Mouse (Mus musculus): Measurements from ENCODE around the gene Taf8.

The Taf8 gene

DNA sequence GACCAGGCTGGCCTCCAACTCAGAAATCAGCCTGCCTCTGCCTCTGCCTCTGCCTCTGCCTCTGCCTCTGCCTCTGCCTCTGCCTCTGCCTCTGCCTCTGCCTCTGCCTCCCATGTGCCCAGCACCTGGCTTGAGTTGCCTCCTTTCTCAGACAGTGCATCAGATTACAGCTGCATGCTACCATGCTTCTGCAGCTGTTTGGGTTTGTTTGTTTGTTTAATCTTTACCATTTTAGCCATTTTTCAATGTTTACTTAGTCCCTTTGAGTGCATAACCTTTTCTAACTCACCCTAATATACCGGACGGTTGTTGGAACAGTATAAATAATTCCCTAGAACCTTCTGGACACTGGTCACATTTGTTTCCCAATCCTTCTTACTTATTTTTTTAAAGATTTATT lies 43.2 kb downstream of the Taf8 start:
- in situ Hi-C loops (cut with MboI), result no loop called here

DNA sequence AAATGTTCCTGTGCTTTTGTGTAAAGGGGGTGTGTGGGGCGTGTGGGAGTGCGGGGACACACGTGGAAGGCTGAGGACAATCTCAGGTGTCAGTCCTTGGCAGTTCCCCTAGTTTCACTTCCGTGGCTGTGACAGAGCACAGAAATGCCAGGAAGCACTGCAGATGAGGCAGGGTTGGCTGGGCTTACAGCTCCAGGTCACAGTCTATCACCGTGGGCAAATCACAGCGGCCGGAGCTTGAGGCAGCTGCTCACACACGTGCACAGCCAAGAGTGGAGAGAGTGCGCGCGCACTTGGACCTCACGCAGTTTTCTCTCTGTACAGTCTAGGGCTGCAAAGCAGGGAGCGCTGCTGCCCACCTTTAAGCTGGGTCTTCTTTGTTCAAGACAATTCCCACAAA lies 43.8 kb downstream of the Taf8 start:
- in situ Hi-C loops (cut with MboI), result no loop called here

DNA sequence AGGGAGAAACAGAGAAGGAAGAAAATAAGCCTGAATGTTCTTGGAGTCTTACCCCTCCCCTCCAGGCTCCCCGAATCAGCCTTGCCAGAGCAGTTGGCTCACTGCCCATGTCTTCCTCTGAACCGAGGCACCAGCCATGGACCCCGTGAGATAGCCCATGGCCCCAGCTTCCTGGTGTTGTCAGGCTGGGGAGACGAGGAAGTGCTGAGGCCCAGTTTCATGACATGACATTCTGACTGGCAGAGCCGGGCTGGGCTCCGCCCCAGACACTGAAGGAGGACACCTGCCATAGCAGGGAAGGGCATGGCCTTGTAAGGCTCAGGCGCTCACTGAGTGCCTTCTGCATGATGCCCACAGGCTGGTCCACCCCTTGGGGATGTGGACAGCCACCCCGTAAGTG lies 47.4 kb downstream of the Taf8 start:
- in situ Hi-C loops (cut with MboI), result no loop called here

DNA sequence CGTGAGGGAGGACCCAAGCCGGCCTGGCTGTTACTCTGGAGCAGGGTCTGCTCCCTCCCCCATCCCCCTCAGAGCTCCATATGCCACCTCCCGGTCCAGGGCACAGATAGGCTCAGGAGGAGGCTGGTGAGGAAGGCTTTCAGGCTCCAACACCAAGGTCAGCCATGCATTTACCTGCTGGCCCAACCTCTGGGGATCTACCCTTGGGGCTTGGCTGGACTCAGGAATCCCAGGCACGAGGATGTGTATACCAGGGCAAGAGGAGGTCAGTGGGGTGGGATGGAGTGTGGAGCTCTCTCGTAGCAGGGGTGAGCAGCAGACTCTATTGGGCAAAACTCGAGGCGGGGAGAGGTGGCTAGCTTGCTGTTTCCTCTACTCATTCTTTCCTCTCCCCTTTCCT lies 49.2 kb downstream of the Taf8 start:
- in situ Hi-C loops (cut with MboI), result no loop called here

DNA sequence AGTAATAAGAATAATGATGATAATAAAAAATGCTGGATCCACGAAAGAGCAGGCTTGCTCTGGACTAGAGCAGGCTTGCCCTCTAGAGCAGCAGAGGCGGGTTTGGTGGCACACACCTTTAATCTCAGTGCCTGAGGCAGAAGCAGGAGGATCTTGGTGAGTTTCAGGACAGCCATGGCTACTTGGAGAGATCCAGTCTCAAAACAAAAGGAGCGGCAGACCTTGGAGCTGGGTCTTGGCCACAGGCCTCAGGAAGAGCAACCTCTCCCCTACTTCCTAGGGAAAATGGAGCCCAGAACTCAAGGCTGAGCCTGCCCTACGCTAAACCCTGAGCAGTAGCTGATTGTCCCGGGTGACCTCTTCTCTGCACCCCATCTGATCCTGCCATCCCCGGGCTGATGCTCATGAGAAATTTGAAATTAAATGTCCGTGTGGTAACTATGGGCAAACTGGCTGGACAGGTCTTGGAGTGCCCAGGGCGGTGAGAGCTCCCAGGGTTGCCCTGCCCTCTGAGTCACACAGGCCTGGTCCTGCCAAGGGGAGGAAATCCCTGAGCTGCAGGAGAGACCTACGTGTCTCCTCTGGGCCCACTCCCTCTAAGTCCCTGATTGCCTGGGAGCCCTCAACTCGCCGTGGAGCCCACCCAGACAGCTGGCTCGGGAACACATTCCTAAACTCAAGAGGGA lies 51.1 kb downstream of the Taf8 start:
- in situ Hi-C loops (cut with MboI), result no loop called here

DNA sequence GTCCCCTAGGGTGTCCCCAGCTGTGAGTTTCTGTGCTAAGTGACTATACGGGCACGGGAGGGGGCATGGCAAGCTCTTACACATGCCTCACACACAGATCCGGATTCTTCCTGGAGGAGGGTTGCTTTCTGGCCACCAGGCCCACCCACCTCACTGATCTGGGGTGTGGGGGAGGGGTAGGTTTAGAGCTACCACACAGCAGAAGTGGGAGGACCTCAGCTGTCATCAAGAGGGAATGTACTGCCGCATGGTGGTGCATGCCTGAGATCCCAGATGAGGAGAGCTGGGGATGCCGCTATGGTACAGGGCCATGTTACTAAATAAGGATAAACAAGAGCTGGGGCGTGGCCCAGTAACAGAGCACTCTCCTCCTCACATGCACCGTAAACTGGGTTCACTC lies 51.9 kb downstream of the Taf8 start:
- in situ Hi-C loops (cut with MboI), result no loop called here

DNA sequence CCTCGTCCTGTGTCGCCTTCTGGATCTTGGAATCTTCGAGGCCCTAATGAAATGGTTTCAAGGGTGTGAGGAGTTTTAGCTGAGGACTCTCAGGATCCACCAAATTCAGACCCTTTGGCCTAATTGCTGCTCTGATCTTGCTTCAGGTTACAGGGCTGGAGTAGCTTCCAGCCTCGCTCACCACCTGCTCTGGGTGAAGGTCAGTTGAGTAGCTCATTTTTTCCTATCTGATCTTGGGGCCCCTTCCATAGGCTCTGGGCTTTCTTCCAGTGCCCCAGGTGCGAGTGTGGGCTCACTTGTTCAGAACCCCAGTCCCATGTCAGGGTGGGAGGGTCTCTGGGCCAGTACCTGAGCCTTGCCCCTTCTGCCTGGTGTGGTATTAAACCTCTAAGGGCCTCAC lies 52.7 kb downstream of the Taf8 start:
- in situ Hi-C loops (cut with MboI), result no loop called here

DNA sequence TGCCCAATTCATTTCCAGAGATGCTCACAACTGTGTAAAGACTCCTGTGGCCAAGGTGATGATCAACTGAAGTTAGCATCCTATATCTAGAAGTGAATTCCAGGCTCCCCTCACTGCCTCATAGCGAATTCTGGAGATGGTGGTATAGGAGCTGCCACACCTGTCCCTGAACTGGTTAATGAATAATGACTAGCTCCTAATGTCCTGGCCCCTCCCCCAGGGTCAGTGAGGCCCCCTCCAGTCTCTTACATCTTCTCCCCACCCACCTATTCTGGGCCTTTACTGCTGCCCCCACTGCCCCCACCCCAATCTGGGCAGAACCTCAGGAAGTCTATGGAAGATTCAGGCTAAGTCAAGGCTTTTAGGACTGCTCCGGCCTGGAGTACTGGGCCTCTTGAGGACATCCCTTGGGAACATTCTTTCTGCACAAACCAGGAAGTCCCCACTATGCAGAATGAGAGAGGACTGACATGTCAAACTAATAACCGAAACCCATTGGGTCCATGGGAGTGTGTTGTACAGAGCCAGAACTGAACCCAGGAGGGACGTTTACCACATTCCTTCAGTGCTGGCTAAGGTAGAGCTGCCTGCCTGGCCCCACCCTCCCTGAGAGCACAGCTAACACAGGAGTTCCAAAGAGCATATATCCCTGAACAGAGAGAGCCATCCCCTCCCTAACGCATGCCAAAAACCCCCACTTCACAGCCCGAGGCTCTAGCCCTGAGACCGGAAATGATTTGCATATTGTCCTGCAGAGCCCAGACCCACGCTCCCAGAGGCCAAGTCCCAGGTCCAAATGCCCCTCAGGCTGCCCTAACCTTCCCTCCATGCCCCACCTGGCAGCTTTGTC lies 53.3 kb downstream of the Taf8 start:
- in situ Hi-C loops (cut with MboI), result no loop called here

DNA sequence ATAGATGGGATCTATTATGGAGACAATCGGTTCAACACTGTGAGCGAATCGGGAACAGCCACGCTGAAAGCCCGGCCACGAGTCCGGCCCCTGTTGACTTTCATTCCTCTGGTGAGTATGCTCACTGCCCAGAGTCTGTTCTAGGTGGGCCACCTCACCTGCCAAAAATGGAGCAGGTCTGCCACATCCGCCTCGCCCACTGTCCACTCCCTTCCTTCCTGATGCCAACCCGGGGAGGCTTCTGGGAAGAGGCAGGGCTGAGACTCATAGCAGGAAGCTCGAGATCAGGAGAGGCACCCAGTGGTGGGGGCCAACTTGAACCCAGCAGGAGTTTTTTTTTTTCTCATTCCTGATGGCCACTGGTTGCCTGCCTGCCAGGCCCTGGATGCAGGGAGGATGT lies 55.5 kb downstream of the Taf8 start:
- in situ Hi-C loops (cut with MboI), result no loop called here

DNA sequence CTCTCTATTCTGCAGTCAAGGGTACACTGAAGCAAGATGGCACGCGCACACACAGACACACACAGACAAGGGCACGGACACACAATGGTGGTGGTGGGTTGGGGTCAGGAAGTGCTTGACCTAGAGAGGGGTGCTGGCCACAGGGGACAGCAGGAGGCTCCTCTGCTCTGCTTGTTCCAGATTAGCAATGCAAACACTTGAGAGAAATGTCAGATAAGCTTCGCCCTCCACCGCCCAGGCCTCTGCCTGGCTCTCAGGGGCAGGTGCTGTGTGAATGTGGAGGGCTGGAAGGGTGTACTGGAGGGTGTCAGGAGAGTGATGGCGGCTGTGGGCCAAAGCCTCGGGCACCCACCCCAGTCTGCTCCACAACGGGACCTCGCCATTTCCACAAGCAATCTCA lies 56.1 kb downstream of the Taf8 start:
- in situ Hi-C loops (cut with MboI), result no loop called here

DNA sequence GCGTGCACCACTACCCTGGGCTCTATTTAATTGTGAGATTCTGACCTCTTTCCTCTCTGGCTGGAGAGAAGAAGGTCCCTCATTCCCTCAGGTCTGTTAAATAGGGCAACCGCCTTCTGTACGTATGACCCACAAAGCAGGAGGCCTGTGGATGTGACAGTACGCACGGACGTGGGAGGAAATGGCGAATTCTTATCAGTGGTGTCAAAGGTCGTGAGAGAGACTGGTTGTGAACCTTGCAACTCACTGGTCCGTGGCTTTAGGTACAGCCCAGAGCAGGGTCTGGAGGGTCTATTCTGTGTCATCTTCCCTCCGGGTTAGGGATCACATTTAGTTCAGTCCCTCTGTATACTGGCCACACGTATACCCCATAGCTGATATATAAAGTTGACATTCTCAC lies 56.6 kb downstream of the Taf8 start:
- in situ Hi-C loops (cut with MboI), result no loop called here

DNA sequence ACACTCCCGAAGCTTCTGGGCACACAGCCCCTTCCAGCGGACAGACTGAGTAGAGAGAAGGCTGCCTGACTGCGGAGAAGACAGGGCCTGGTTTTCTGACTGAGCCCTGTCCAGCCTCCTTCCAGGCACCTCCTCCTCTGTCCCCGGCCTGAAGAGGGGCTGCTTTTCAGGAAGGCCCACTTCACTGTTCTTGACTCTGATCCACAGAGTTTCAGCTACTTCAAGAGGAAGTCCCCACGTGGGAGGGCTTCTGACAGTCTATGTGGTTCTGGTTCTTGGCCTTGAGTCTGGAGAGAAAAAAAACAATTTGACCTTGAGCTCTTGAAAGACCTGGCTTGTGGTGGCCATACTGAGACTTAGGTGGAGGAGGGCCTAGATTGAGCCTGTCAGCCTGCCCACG lies 58.0 kb downstream of the Taf8 start:
- in situ Hi-C loops (cut with MboI), result no loop called here

DNA sequence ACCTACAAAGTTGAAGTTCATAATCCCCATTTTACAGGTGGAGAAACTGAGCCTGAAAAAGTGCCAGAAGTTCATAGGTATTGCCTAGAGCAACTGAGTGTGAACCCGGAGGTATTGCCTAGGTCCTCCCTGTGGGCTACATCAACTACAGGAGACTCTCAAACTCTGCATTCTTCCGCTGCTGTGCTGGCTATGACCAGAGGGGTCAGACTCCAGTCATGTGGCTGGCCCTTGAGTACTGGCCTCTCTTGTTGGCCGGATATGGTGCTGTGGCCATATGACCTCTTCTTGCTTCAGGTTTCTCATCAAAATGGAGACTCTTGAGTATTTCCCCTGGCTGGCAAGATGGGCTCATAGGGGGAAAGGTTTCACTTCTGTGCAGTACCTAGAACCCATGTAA lies 59.8 kb downstream of the Taf8 start:
- in situ Hi-C loops (cut with MboI), result no loop called here

DNA sequence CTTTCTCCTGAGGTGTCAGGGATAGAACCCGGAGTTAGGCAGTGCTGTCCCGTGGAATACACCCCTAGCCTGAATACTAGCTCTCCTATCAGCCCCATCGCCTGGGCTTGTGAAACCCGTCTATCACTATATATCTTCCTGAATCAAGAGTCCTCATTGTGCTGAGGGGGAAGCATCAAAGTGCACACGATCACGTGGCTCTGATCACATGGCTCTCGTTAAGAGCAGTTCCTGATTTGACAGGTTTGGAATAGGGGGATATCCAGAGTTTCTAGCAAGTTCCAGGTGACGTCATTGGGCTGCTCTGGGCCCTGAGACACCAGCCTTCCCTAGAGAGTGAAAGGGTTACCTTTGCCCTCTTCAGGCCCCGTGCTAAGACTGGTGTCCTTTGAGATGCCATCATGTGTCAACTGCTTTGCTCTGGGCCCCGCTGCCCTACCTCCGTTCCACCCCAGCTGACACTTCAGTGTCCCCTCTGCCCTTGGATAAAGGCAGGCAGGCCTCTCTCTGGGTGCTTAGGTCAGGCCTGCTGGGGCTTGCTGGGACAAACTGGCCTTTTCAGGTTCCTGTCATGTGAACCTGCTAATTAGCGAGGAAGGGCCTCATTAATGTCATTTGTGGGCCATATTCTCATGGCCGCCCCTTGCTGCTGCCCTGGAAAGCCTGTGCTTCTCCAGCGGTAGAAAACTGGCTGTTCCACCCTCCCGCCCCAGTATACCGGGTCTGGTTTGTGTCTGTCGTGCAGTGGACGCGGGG lies 60.6 kb downstream of the Taf8 start:
- in situ Hi-C loops (cut with MboI), result no loop called here

DNA sequence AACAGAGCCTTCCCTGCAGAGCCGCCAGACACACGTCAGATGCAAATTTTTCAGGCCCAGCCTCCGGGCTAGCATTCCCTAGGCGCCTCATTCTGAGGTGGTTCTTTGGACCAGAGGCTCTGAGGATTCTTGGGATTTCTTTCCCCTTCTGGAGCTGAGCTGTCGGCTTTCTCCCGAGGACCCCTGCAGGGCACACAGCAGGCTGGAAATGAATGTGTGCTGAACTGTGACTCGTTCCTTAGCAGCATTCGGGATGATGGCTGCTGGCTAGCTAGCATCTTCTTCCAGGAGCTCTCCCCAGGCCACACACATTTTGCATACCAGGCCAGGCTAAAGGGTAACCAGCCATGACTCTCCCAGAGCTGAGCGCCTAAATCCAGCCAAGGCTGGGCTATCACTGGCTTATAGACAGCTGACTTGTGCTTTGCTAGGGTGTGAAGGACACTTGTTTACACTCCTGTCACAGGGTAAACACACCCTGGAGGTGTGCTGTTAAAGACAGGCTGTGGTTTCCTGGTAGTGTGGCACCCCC lies 61.7 kb downstream of the Taf8 start:
- in situ Hi-C loops (cut with MboI), result no loop called here

DNA sequence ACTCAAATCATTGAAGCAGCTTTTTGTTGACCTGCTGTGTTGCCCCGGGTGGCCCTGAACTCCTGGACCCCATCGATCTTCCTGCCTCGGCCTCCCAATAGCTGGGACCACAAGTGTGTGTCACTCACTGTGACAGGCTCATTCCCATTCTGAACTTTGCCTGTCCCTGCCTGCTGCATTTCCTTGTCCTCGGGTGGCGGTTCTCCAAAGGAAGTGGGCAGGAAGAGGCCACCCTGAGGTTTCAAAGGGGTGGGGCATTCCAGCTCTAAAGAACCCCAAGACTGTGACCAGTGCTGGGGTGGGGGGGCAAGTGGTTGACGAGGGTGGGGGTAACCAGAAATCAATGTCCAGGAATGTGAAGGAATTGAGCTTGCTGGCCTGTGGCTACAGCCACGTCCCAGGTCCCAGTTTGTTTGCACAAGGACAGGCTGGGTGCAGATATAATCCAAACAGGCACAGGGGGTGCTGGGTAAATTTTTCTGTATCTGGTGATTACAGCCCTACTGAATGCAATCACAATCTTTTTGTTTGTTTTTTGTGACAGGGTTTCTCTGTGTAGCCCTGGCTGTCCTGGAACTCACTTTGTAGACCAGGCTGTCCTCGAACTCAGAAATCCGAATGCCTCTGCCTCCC lies 62.6 kb downstream of the Taf8 start:
- in situ Hi-C loops (cut with MboI), result no loop called here

DNA sequence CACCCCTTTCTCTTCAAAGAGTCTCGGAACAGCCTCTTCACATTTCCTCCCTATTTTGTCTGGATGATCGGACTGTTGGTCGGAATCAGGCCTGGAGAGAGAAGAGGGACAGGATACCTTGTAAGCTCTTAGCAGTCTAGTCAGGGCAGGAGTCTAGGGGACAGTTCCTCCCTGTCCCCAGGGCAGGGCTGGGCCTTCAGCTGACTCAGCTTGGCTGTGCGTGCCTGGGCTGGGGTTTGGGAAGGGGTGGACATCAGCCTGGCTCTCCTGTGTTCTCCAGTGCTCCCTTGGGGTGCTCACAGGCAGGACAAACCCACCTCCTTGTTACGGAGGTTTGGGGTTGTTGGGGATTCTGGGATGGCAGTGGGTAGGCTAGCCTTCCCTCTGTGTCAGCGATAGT lies 63.5 kb downstream of the Taf8 start:
- in situ Hi-C loops (cut with MboI), result no loop called here

DNA sequence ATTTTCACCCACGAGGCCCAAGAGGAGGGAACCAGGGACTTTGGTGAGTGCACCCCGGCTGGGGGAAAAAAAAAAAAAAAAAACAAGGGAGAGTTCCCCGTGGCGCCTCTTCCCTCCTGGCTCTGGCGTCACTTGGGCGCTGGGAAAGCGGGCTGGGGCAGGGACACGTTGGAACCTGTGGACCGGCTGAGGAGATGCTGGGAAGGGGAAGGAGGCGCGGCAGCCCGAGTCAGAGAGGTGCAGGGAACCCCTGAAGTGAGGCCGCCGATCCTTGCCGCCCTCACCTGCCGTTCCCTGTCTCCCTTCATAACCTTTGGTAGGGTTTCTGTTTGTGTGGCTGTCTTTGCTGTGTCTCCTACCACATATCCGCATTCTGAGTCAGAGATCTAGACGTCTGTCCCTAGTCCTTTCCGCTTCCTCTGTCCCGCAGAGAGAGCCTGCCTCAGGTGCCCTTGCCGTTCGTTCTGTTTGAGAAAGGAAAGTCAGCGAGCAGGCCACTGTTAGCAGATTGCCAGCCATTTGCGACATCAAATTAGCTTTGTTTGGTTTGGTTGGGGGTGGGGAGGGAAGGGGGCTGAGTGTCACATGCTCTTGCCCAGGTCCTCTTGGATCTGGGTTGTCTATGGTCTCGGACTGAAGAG lies 65.1 kb downstream of the Taf8 start, which contains the start of gene 1700001C19Rik:
Gene 1700001C19Rik, minus strand, starts transcription at position 470 of the 641 bp plus-strand sequence.
- in situ Hi-C loops (cut with MboI), result no loop called here

DNA sequence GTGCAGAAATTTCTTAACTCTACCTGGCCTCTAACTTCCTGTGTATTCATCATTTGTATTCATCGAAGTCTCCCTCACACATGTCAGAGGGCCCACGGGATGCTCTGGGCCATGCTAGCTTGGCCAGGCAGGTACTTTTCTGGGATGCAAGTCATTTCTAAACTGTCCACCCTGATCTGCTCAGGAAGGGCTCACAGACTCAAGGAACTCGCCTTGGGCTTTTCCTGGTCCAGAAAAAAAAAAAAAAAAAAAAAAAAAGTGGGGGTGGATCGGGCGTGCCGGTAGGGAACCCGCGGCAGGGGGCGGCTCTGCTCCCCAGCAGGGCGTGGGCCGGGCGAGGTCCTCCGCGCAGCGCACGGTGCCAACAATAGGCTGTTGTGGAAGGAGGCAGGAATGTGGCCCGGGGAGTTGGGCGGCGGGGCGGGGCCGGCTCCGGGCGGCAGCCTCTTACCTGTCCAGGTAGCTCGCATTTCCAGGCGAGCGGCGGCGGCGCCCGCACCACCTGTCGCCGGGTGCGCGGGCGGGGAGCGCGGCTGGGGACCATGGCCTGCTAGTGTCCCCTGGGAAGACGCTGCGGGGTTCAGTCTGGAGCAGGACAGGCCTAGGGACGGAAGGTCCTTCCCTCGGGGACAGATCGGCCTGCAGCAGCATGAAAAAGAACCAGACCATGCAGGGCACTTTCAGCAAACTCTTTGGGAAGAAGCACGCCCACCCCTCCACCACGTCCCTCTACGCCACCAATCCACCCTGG lies 65.8 kb downstream of the Taf8 start, which contains the start of gene AI661453:
Gene AI661453, plus strand, starts transcription at position 460 of the 751 bp plus-strand sequence.
- in situ Hi-C loops (cut with MboI), result no loop called here

All from mature B cell (primary cell).